Mouse (Mus musculus): Measurements from ENCODE around the gene Ptpn3. TPM values are rescaled to one million over a fixed set of nuclear protein-coding genes. Genes with fewer than 3 reads are reported as not detected.

The Ptpn3 gene
- polyA plus RNA-seq, 1 experiment from 2014 or later: 9.4 TPM

DNA sequence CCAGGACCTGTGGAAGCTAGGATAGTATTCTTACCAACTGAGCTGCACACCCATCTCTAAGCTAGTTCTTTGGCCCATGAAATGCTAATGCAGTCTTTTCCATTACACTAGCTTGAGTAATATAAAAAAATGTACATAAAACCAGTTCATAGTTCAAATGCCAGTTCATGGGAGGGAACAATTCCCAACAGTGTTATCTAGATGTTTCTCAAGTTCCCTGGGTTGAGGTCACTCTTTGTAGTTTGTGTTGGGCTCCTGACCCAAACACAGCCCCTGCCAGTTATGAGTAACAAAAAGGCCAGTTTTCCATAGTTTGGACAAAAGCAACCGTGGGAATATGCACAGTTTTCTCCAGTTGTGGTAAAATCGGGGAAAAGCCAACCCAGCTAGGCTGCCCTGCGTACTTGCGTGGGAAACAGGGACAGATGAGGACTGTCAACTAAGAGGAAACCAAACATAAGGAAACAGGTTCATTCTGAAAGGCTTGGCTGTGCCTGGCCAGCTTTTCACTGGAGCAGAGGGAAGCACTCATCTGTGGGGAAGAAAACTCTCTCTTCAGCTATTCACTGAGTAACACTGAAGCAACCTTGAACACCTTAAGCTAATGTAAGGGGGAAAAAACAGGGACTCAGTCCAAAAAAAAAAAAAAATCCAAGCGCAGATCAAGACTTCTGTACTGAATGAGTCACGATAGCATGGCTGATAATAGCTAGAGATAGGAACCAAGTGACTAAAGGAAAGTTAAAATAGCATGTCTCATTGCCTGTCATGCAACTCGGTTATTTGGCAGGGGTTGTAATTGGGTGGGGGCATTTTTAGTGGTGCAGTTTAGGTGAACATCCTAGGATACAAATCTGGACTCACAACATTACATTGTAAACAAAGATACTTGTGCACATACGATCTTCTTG, 10.9 kb upstream of the Ptpn3 start:
- no peak overlapping the region for H3K9ac ChIP-seq
- no peak overlapping the region for H3K4me2 ChIP-seq (replicated peaks)
- H3K9me3 ChIP-seq: no peaks in the 10 kb centered on the region
- no peaks in the 10 kb centered on the region for H3K27me3 ChIP-seq (replicated peaks)
- WGBS: 63% methylated on average over 8 of the region's 8 CpGs
- no peak overlapping the region for H3K27ac ChIP-seq
- H3K36me3 ChIP-seq: no peaks in the 10 kb centered on the region
- ATAC-seq: no peak
- H3K4me3 ChIP-seq (replicated peaks): no peak overlapping the region
- peaks cover 3% of the 10 kb centered on the region; the same call in 1 of the 2 replicates for H3K4me1 ChIP-seq (replicated peaks)

DNA sequence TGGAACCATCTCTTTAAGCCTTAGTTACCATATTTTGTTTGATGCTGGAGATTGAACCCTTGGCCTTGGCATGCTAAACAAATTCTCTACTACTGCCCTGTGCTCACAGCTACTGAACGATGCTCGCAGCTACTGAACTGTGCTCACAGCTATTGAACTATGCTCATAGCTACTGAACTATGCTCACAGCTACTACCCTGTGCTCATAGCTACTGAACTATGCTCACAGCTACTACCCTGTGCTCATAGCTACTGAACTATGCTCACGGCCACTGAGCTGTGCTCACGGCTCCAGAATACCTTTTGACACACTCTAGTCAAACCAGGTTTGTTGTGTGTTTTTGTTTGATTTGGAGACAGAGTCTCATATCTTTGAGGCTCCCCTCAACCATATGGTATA, 10.1 kb upstream of the Ptpn3 start:
- no peak overlapping the region for H3K4me2 ChIP-seq (replicated peaks)
- no peaks in the 10 kb centered on the region for H3K36me3 ChIP-seq
- peaks cover 3% of the 10 kb centered on the region; the same call in 1 of the 2 replicates for H3K4me1 ChIP-seq (replicated peaks)
- no peak overlapping the region for H3K27ac ChIP-seq
- H3K9me3 ChIP-seq: no peaks in the 10 kb centered on the region
- H3K27me3 ChIP-seq (replicated peaks): no peaks in the 10 kb centered on the region
- no peak for ATAC-seq
- no peak overlapping the region for H3K9ac ChIP-seq
- WGBS: 87% methylated on average over 4 of the region's 4 CpGs
- H3K4me3 ChIP-seq (replicated peaks): no peak overlapping the region

DNA sequence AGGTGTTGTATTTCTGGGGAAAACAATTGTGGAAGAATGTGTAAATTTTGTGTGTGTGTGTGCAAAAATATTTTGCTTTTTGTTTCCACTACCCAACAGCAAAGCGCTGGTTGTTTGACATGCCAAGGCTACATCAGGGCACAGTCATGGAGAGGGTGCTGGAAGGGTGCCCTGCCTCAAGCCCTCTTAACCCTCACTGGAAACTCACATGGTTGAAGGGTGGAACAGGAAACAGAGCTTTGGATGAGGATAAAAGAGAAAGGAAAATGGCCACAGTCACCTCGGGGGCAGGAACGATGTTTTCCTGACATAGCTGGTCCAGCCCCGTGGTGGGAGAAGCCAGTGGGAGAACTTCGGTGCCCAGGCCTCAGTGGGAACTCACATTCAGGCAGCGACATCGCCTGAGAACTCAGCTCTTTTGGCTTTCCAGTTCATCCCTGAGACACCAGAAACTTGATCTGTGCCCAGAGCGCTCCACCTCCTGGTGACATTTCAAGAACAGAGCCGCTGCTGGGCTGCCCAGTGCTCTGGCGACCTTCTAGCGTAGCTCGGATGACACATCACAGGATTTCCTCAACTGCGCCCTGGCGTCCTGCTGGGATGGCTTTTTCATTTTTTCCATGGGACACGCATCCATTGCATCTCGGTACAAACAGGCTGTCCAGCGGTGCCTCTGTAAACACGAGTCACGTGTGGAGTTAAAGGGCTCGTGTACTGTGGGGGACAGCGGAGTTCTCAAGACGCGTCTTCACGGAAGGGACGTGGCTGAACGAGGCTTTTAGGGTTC, 6.8 kb upstream of the Ptpn3 start:
- Histone ChIP-seq H3K27me3 (replicated peaks) (no peaks in the 10 kb centered on the region), H3K4me1 (replicated peaks) (peaks cover 3% of the 10 kb centered on the region; the same call in 1 of the 2 replicates), H3K9me3 (no peaks in the 10 kb centered on the region), H3K27ac (no peak overlapping the region), H3K36me3 (no peaks in the 10 kb centered on the region), H3K9ac (no peak overlapping the region), H3K4me3 (replicated peaks) (0 out of 2 replicates have a peak overlapping the region, but pooled peaks have one; percentile 9), H3K4me2 (replicated peaks) (peak overlapping the region; percentile 40)
- ATAC-seq: no peak
- WGBS: 37% methylated on average over 26 of the region's 26 CpGs

DNA sequence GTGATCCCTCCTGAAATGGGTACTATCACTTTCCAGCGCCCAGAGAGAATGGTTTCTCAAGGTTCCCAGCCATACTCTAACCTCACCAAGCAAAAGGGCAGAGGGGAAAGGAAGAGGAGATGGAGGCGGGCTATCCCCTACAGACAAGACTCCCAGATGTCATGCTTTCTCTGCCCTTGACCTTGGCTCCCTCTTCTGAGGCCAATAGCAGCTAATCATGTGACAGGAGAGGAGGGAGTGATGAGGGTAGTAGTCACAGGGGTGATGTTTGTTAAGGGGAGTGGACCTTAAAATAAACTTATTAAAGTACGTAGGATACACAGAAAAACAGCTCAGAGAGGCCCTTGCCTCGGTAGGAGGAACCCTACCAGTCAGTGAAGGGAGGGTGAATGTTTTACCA, 6.1 kb upstream of the Ptpn3 start:
- ATAC-seq: no peak
- Histone ChIP-seq H3K27me3 (replicated peaks) (no peaks in the 10 kb centered on the region), H3K4me1 (replicated peaks) (peaks cover 3% of the 10 kb centered on the region; the same call in 1 of the 2 replicates), H3K9ac (no peak overlapping the region), H3K4me2 (replicated peaks) (no peak overlapping the region), H3K27ac (no peak overlapping the region), H3K9me3 (no peaks in the 10 kb centered on the region), H3K4me3 (replicated peaks) (no peak overlapping the region), H3K36me3 (no peaks in the 10 kb centered on the region)
- 68% methylated on average over 4 of the region's 4 CpGs for WGBS

DNA sequence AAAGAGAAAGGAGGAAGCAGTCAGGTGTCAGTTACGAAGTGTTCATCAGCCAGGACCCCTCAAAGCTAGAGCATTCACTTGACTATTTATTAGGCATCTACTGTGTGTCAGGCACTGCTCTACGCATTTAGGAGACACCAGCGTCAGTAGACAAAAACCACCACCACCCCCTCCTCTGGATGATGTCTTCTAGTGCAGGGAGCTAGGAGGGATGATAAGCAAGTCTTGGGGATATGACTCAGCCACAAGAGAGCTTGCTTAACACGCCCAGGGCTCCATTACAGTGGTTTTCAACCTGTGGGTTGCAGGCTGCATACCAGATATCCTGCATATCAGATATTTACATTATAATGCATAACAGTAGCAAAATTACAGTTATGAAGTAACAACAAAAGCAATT, 4.6 kb upstream of the Ptpn3 start:
- no peak for ATAC-seq
- Histone ChIP-seq H3K9me3 (no peaks in the 10 kb centered on the region), H3K4me2 (replicated peaks) (no peak overlapping the region), H3K4me3 (replicated peaks) (no peak overlapping the region), H3K36me3 (no peaks in the 10 kb centered on the region), H3K9ac (no peak overlapping the region), H3K27me3 (replicated peaks) (no peaks in the 10 kb centered on the region), H3K4me1 (replicated peaks) (peaks cover 3% of the 10 kb centered on the region), H3K27ac (no peak overlapping the region)
- WGBS: 83% methylated on average over 4 of the region's 4 CpGs

DNA sequence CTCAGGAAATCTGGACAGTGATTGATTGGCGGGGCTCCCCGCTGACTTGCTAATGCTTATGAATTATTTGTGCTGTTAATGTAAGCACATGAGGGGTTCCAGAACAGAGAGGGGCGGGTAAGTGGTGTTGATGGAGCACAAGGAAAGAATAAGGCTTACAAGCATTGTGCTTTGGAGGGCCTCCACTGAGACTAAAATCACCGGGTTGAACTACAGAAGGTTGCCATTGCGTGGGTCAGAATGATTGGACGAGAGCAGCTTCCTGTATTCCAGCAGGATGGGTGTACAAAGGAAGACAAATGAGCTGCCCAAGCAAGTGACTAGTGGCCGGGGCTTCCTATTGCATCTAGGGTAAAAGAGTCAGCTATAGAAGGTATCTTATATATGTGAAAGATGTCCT, 4.0 kb upstream of the Ptpn3 start:
- no peaks in the 10 kb centered on the region for H3K36me3 ChIP-seq
- no peak for ATAC-seq
- 55% methylated on average over 7 of the region's 7 CpGs for WGBS
- H3K27me3 ChIP-seq (replicated peaks): no peaks in the 10 kb centered on the region
- H3K4me1 ChIP-seq (replicated peaks): peaks cover 5% of the 10 kb centered on the region
- no peak overlapping the region for H3K4me3 ChIP-seq (replicated peaks)
- H3K9ac ChIP-seq: no peak overlapping the region
- no peak overlapping the region for H3K4me2 ChIP-seq (replicated peaks)
- no peaks in the 10 kb centered on the region for H3K9me3 ChIP-seq
- no peak overlapping the region for H3K27ac ChIP-seq

DNA sequence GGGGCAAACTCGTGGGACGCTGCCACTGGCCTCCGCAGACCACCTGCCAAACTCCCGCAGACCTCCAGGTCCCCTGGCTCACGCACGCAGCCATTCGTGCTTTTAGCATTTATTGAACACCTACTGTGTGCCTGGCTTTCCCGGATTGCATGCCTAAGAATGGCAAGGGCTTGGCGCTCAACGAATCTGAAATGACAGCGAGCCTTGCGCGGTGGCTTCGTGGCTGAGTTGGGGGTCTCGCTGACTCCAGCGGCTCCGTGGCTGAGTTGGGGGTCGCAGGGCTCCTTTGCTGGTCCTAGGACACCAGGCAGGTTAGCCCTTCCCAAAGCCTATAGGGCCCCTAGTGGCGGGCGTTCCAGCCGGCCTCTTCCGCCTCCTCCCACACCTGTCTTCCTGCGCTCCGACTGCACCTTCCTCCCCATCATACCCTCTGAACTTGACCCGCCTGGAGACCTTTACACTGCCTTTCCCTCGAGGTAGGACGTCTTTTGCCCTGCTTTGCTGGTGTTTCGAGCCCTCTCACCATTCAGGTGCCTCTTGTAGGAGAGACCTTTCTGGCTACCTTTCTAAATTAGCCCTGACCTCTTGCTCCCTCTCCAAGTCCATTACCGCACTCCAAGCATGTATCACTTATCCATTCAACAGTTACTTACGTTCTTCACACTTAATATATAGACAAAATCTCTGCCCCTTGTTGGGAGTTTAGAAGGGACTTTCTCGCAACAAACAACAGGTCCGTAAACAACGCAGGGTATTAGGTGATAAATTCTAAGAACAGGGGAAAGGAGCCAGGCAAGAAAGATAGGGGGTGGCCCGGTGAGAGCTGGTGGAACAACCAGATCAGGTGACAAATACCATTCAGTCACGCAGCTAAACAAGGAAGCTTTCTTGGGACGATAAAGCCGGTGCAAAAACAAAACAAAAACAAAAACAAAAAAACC, 898 bp downstream of the Ptpn3 start:
- peak overlapping the region; percentile 96 for H3K4me3 ChIP-seq (replicated peaks)
- under 1% methylated on average over 37 of the region's 37 CpGs for WGBS
- peak overlapping the region; percentile 86 for H3K27ac ChIP-seq
- no peaks in the 10 kb centered on the region for H3K9me3 ChIP-seq
- peaks cover 29% of the 10 kb centered on the region for H3K4me1 ChIP-seq (replicated peaks)
- peak overlapping the region; percentile 90 for H3K9ac ChIP-seq
- peak overlapping the region; percentile 90 for H3K4me2 ChIP-seq (replicated peaks)
- no peaks in the 10 kb centered on the region for H3K36me3 ChIP-seq
- no peaks in the 10 kb centered on the region for H3K27me3 ChIP-seq (replicated peaks)
- ATAC-seq: peak; percentile 63

DNA sequence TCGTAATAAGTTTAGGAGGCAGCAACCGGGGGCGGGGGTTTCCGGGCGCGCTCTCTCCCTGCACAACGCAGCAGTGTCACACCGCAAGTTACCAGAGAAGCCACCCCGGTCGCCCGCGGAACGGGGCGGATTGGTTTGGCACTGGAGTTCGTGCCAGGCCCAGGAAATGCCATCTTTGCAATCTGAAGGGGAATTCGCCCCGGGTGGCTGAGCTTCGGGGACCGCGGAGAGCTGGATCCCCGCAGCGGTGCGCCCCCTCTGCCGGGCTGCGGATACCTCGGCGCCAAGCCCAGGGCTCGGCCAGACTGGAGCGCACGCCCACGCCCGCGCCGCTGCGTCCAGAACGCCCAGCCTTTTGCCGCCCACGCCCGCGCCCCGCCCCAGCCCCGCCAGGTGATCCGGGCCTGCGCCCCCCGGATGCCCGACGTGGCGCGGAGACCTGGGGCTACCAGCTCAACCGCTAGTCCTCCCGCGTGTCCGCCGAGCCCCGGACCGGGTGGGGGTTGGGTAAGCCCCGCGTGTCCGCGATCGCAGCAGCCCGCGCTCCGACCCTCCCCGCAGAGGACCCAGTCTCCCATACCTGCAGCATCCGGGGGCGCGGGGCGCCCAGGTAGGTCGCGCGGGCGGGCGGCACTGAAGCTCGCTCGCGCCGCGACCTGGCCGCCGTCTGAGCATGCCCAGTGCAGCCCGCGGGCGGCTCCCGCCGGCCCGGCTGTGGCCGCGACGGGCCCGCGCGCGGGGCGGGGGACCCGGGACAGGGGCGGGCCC, 1.8 kb downstream of the Ptpn3 start:
- Histone ChIP-seq H3K27me3 (replicated peaks) (no peaks in the 10 kb centered on the region), H3K36me3 (no peaks in the 10 kb centered on the region), H3K9ac (peak overlapping the region; percentile 90), H3K4me2 (replicated peaks) (peak overlapping the region; percentile 90), H3K4me3 (replicated peaks) (peak overlapping the region; percentile 96), H3K27ac (peak overlapping the region; percentile 86), H3K9me3 (no peaks in the 10 kb centered on the region), H3K4me1 (replicated peaks) (peaks cover 38% of the 10 kb centered on the region)
- WGBS: under 1% methylated on average over 97 of the region's 97 CpGs
- peak; percentile 70 for ATAC-seq

DNA sequence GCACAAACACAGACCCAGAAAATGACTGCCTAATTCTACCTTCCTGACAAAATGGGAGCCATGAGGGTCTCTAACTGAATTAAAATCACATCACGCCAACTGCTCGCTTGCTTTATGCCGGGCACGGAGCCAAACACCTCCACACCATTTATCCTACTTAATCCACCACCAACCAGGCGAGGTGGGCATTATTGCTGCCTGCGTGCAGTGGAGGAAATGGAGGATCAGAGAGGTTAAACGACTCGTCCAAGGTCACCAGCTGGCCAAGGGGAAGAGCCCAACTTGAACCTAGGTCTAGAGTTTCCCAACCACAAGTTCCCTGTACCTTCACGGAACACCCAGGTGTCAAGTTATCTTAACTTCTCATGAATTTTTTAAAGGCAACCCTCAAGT, 2.3 kb downstream of the Ptpn3 start:
- Histone ChIP-seq H3K27ac (peak overlapping the region; percentile 86), H3K4me3 (replicated peaks) (peak overlapping the region; percentile 96)
- no peak for ATAC-seq

DNA sequence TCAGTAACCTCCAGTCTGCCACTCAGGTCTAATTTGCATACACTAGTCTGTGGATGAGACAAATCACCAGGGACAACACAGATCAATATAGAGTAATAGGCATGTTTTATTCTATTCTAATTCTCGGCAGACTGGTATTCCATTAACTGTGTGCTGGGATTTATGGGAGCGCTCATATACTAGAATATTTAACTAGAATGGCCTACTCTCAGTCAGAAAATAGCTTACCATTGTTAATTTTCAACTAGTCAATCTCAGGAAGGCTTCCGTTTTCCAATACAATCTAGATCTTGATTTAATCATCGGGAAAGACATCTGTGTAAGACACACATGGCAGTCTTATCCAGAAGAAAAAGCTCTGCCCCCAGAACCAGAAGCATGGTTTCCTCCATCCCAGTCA, 3.5 kb downstream of the Ptpn3 start:
- Histone ChIP-seq H3K27ac (peak overlapping the region; percentile 86; the same call in 1 of the 2 replicates), H3K9me3 (no peaks in the 10 kb centered on the region), H3K27me3 (replicated peaks) (no peaks in the 10 kb centered on the region), H3K4me1 (replicated peaks) (peaks cover 41% of the 10 kb centered on the region), H3K9ac (no peak overlapping the region), H3K4me3 (replicated peaks) (no peak overlapping the region), H3K36me3 (no peaks in the 10 kb centered on the region), H3K4me2 (replicated peaks) (peak overlapping the region; percentile 90)
- ATAC-seq: no peak
- 53% methylated on average over 4 of the region's 4 CpGs for WGBS

More for the DNA sequence above, 2.3 kb downstream of the Ptpn3 start:
- no peaks in the 10 kb centered on the region for H3K9me3 ChIP-seq
- H3K27me3 ChIP-seq (replicated peaks): no peaks in the 10 kb centered on the region
- peaks cover 41% of the 10 kb centered on the region for H3K4me1 ChIP-seq (replicated peaks)
- 6% methylated on average over 9 of the region's 9 CpGs for WGBS
- H3K36me3 ChIP-seq: no peaks in the 10 kb centered on the region
- peak overlapping the region; percentile 90 for H3K9ac ChIP-seq
- H3K4me2 ChIP-seq (replicated peaks): peak overlapping the region; percentile 90

Measured in intestine, embryonic 15.5 days (tissue).